23 mouse cellular contexts compared by ENCODE assay signal in genomic region chr7:126070321-126070720, GRCm38 (mm10). TPM values are rescaled to one million over a fixed set of nuclear protein-coding genes. Genes with fewer than 3 reads are reported as not detected.
"Had no signal": no experiment of that assay in that cellular context is flagged by ENCODE, and none has a peak within 500 bp of the region (broad histone marks: within the 10 kb centered on the region; RNA-seq: fewer than 3 reads in every experiment).

No protein-coding gene starts in this region.

- ATAC-seq: midbrain, embryonic 13.5 days; midbrain, embryonic 16.5 days had no signal

- DNase-seq: kidney, adult 9 months; kidney, postnatal 14 days; left cerebral cortex, postnatal 4 days; liver, embryonic 13.5 days; lung, adult 18-20 months; lung, postnatal 10 days; lung, postnatal 36 days; retina, postnatal 1 day; right cerebral cortex, postnatal 25 days; spleen, adult 18-20 months; thymus, postnatal 25 days had no signal

- H3K4me3 ChIP-seq: limb, embryonic 12.5 days; limb, embryonic 15.5 days; liver, embryonic 13.5 days; lung, embryonic 15.5 days; midbrain, embryonic 10.5 days; midbrain, embryonic 13.5 days; myocyte; neural tube, embryonic 13.5 days; stomach, embryonic 15.5 days had no signal

- H3K4me1 ChIP-seq: limb, embryonic 12.5 days; liver, embryonic 13.5 days; midbrain, embryonic 13.5 days; stomach, embryonic 15.5 days had no signal

- H3K9me3 ChIP-seq: limb, embryonic 15.5 days; liver, embryonic 13.5 days; lung, embryonic 15.5 days; midbrain, embryonic 10.5 days; midbrain, embryonic 13.5 days; neural tube, embryonic 13.5 days; stomach, embryonic 15.5 days had no signal

- H3K27me3 ChIP-seq: lung, embryonic 15.5 days; midbrain, embryonic 13.5 days; neural tube, embryonic 13.5 days; stomach, embryonic 15.5 days had no signal

- H3K4me2 ChIP-seq: limb, embryonic 12.5 days; limb, embryonic 15.5 days; liver, embryonic 13.5 days; lung, embryonic 15.5 days; midbrain, embryonic 13.5 days; neural tube, embryonic 13.5 days; stomach, embryonic 15.5 days had no signal

- H3K27ac ChIP-seq: limb, embryonic 12.5 days; limb, embryonic 15.5 days; liver, embryonic 13.5 days; lung, embryonic 15.5 days; midbrain, embryonic 10.5 days; midbrain, embryonic 13.5 days; neural tube, embryonic 13.5 days; stomach, embryonic 15.5 days had no signal

- H3K36me3 ChIP-seq: limb, embryonic 12.5 days; limb, embryonic 15.5 days; liver, embryonic 13.5 days; lung, embryonic 15.5 days; midbrain, embryonic 10.5 days; midbrain, embryonic 13.5 days; neural tube, embryonic 13.5 days; stomach, embryonic 15.5 days had no signal

- H3K9ac ChIP-seq: limb, embryonic 12.5 days; limb, embryonic 15.5 days; liver, embryonic 13.5 days; lung, embryonic 15.5 days; midbrain, embryonic 13.5 days; neural tube, embryonic 13.5 days; stomach, embryonic 15.5 days had no signal

RNA-seq across cellular contexts. Expression of gene Gsg1l, which starts 11.9 kb away (rescaled TPM):
- total RNA-seq: monocyte, adult 5-6 weeks; neutrophil, adult 5-6 weeks had no signal
- polyA plus RNA-seq: myocyte; thymus, postnatal 0 days had no signal
